Mouse (Mus musculus) A20 (cell line): ENCODE measurements at regions not wholly inside any gene's neighbourhood (a gene's known extent, or its start where the extent isn't known, plus 50 kb on each side); places are given as distances from the start of the nearest gene placed in this dataset.

Experiments
- DNase-seq: peaks from one replicate; pipeline ENCODE4 v3.0.0-alpha.2; 2011; ENCODE audit warnings: low read depth, low spot score

DNA sequence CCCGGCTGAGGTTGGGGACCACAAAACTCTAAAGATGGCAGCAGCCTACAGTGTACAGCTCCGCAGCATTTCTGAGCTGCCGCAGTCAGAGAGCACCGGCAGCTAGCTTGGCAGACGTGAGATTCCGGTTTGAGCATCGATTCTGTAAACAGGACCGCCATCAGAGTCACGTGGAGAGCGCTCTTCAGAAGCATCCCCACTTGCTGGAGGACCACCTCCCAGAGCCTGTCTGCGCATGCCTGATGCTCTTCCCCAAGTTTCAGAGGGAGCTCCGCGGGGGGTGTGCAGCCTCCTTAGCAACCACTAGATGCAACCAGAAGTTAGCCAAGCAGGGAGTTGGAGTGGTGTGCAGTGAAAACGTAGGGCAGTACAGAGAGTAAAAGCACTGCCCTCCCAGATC, 52.7 kb upstream of the Daam1 start:
- DNase-seq: no peak

DNA sequence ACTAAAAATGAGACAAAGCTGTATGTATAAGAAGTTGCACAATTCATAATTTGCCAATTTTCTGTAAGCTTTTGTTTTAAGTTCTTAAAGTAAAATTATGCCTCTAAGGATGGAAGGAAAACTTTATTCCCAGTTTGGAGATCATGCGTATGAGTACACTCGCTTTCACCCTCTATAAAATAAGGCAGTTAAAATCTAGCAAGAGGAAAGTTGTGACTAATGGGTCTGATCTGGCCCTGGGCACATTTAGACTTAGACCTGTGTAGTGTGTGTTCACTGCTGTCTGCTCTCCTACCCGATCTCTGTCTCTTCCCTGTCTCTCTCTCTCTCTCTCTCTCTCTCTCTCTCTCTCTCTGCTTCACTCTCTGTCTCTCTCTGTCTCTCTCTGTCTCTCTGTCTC, 51.9 kb upstream of the Daam1 start:
- no peak for DNase-seq

DNA sequence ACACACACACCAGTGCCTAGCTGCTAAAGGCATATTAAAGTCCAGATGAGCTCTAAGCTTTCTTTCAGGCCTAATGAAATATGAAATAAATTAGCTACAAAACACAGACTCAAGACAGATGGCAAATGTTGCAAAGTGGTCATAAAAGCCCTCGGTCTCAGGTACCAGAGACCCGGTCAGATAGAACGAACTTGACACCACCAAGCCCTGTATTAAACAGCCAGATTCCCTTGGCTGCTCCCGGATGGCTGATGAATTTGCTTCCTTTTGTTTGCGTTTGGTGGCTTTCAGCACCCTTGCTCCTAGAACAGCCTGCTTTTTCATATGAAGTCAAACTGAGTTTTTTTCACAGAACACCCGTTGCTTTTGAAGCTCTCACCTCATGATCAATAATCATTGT, 51.5 kb upstream of the Daam1 start:
- DNase-seq: no peak
